Mouse (Mus musculus) CD8-positive naive resting alpha-beta T cell, adult 2 months (primary cell): ENCODE measurements around the gene Meltf.

ENCODE experiments used
- DNase-seq, 2 experiments: peaks; one replicate each; pipeline ENCODE4 v3.0.0; 2022; ENCODE audit warnings: low read depth in 2 of 2, low spot score in 2 of 2

The Meltf gene

DNA sequence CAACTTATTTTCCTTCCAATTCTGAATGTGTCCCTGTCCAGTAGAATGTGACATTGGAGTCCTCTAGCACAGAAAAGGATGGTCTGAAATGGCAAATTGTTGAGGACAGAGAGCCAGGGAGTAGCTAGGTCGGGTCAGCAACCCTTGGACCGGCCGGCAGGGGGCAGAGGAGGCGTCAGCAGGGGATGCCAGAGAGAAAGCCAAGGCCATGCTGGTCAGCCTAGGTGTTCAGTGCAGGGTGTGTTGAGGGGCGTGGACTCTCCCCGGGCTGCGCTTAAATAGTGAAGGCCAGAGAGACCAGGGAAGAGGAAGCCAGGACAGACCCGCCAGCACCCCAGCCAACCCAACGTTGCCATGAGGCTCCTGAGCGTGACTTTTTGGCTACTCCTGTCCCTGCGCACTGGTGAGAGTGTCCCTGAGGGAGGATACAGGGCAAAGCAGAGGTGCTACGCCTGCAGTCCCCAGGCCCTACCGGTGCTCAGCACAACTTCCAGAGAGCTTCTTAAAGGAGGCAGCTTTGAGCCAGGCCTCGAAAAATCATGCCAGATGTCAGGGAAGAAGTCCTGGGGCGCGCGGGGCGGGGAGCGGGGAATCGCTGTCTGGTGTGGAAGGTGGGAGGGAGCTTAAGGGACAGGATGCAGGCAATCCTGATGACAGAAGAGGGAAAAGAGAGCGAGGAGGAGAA is at the start of gene Meltf:
TSS of gene Meltf (plus strand) at position 238 of the 685 bp plus-strand sequence.
- DNase-seq: peak; percentile 30 to 38

DNA sequence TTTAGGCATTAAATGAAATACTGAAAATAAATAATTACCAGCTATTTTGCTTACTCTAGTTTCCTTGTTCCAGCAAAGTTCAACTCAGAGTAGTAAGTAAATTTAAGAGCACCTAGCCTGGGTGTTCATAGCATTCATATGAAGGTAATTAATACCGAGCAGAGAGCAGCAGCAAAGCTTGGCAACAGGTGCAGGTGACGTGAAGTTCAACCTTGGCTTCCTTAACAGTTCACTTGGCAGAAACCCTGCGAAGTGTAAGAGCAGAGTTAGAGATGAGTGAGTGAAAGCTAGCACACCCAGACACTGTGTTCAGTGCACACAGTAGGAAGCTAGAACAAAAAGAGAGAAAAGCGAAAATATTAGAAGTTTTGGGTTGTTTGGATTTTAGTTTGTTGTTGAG is 47.9 kb upstream of the Meltf start:
- no peak for DNase-seq

DNA sequence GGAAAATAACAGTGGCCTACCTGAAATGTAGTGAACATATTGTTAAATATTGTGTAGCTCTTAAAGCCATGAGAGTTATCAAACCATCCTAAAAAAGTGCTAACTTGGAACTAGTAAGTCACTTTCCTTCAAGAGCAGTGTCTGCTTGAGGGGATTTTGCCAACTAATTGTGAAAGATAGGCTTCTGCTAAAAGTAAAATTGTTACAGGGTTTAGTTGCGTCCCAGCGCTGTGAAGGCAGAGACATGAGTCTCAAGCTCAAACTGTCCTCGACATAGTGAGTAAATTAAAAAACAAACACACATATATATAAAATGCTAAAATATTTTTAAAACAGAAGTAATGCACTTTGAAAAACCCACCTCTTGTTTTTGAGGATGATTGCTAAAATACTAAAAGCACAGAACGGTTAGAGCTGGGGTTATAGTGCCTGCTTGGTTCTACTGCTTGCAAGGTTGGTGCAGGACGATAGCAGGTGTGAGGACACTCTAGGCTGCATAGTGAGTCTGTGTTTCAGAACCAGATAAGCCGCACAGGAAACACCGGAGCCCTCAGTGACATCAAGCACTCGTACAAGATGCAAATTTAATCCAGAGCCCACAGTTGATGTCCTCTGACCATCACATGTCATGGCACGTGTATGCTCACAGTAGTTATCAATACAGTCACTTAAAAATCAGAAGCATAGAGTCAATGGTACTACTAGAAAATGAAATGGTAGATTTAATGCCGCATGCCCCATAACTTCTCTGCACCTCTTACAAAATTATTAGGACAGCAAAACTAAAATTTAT is 45.8 kb upstream of the Meltf start:
- DNase-seq: no peak

DNA sequence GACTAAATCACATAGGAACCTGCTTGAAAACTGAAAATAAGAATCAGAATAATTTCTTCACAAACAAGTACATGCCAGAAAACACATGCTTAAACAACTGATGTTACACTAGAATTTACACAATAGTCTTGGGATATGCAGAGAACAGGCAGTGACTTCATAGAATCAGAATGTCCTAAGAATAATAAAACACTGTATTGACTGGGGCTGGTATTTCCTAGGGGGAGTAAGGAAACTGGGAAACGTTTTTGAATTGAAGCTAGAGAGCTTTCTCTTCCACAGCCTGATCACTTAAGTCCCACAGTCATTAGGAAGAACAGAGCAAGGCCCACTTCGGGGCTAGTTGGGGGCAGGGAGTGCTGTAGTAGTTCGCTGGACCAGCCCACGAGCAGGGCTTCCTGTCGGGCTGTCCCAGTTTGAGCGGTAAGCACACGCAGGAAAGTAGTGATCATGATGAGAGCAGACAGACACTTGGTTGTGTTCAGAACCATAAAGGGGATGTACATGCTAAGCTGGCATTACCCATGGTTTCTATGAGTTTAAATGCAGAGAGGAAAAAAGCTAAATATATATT is 44.5 kb upstream of the Meltf start:
- no peak for DNase-seq

DNA sequence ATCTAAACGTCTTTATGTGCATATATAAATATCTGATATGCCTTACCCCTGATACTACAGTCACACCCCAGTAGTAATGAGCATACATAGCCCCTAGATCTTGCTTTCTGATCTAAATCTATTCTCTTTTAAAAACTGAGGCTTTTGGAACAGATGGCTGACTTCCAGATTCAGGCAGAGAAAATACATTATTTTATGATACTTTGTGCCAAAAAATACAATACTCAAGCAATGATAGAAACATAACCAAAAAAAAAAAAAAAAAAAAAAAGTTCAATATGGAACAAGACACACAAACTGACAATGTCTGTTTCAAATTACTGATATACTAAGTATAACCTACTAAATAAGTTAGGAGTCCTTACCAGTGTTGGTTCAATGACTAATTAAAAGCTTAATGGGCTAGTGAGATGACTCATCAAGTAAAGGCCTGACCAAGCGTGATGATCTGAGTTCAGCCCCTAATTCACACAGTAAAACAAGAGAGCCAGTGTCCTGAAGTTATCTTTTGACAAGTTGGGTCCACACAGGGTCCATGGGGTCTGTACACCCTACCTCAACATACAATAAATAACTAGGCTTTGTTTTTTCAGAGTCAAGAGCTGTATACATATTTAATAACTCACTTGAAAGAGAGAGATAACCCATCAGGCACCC is 43.8 kb upstream of the Meltf start:
- DNase-seq: no peak

DNA sequence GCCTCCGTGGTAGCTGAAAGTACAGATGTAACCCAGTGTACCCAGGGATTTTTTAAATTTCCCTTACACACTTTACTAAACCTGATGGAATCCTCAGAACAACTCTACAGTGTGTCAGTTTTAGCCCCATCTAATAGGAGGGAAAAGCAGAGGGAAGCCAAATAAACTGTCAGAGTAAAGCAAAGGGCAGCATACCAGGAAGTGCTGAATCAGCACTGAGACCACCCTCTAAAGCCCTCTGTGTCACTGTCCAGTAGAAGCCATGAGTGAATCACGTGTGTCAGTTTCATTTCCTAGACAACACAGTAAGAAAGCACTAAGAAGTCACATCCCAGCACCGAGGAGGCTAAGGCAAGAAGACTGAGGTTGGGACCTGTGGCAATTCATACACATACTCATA is 41.2 kb upstream of the Meltf start:
- DNase-seq: no peak

DNA sequence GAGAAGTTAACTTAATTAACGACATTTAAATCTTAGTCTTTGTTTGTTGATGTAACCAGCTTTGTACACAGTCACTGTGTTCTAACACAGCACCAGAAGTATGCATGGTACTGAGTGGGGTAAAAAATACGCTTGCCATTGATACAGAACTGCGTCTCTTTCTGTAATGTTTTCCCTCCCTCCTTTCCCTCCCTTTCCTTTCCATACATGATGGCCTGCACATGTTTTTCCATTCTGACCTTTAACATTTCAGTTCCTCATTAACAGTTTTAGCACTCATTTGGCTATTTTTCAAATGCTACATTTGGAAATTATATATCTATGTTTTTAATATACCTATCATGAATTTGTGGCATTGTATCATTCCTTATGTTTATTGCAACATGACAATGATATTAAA is 34.4 kb upstream of the Meltf start:
- no peak for DNase-seq

DNA sequence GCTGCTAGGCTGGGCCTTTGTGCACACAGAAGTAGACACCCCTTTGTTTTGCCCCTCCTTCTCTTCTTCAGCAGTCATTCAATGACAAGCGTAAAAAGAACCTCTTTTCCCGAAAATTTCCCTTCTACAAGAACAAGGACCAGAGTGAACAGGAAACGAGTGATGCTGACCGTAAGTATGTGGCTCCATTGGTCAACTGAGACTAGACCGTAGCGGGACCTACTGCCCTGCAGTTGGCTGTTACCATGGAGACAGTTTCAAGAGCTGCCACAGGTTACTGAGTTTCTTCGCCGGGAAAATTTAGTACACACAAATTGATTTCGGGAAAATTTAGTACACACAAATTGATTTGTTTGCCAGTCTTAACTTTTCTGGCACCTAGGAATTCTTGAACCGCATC is 31.8 kb upstream of the Meltf start:
- no peak for DNase-seq

DNA sequence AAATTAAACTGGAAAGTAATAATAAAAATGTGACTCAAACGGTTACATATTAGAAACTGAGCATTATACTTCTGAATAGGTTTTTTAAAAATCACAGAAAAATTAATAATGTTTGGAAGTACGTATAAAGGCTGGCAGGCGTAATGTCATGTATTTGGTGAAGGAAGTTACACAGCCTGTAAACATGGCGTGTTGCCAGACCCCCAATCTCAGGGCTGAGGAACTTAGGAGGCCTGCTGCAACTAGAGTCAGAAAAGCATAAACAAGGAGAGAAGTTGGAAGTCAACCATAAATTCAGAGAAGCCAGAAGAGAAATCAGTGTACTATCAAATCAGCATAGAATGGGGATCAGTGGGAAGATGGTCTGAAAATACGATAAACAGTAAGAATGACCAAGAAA is 14.7 kb upstream of the Meltf start:
- DNase-seq: no peak

DNA sequence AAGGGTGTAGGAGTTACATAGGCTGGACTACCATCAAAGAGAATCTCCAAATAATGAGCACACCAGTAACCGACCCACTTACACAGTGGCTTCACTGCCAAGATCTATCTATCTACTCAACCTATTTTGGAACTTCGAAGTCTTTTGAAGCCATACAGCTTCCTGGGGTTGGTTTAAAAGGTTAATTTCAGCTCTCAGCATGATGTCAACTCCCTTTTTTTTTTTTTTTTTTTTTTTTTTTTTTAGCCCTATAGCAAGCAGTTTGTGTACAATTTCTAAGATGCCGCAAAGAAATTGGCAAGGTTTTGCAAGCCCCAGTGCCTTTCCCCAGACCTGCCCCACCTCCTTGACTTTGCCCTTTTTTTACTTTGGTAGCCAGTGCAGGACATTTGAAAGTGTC is 13.4 kb upstream of the Meltf start:
- no peak for DNase-seq

DNA sequence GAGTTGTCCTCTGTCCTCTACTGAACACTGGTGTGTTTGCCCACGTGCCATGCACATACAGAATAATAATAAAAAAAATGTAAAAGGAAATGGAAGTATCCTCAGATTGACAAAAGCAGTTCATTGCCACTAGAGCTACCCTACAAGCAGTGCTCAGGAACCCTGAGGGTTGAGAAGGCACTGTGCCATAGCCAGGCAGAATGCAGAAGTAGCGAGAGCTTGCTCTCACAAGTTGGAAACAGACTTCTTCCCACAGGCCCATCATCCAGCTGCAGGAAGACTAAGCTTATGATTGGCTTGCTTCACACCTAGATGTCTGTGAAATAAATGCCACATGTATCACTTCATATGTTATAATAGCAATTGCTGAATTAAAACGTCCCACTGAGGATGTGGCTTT is 11.7 kb upstream of the Meltf start:
- no peak for DNase-seq

DNA sequence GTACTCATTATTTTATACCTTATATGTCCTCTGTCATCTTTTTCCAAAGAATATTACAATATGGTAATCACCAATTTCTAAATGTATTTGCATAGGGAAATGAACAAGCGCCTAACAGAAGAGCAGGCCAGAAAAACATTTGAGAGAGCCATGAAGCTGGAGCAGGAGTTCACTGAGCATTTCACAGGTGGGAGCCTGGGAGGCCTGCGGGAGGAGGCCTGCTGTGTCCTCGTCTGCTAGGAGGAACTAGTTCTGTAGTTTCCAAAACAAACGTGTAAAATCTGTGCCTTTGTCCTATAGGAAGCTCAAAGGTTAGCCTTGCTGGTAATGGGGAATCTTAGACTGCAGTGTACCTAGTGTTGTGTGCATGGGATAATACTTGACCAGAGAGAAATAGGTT is 10.9 kb upstream of the Meltf start:
- DNase-seq: no peak

DNA sequence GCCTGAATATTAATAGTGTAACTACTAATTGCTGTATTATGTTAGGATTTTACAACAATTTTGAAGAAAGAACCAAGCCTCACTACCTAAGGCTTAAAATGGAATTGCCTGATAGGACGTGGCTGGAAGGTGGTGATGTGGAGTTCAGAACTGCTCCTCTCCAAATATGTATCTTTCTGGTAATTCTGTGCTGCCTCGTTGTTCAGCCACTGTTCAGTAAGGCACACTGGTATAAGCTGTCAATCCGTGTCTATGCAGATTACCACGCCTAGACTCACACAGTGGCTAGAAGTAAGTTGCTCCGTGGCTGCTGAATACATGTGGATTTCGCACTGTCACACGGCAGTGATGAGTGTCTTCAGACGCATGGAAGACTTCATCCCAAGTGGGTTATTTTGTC is 4.9 kb upstream of the Meltf start:
- DNase-seq: no peak

DNA sequence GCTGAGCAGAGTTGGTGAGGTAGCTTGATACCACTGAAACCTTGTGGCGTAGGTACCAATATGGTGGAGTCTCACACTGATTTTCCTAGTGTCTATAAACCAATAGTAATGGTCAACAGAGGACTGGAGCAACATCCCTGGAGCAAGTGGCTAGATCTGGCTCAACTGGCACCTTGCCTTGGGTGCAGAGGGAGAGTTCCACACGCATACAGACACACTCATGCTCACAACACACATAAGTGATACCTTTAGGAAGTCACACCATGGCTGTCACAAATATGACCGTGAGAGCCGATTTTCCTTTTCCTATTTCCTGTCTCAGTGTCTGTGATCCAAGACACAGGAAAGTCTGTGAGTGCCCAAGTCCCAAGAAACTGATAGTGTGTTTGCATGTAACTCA is 3.2 kb upstream of the Meltf start:
- DNase-seq: no peak

DNA sequence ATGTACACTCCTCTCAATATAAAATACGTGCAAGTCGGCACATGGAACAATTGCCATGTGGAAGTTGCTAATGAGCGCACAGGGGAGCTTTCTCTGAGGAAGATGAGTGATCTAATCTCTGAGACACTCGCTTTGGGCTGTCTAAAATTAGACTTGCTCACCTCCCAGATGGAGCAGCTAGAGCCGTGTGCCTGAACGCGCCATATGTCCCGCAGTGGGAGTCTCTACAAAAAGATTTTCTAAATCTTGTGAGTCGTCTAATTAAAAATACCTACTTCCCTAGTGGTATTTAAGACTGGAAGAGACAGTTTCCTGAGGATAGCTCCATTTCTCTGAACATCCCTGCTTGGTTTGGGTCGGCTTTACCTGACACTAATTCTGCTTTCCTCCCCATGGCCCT is 2.2 kb upstream of the Meltf start:
- no peak for DNase-seq

DNA sequence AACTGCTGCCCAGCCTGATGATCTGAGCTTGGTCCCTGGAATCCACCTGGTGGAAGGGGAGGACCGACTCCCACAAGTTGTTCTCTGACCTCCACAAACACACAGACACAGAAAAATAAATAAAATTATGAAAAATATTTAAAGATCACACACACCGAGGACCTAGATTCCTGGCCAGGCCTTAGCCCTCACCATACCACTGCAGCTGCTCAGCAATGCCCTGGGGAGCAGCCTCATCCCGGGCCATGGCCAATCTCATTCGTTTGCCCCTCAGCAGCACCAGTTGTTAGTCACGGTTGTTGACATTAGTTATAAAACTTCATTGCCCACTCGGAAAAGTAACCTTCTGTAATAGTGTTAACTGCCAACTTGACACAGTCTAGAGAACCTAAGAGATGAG is 558 bp upstream of the Meltf start:
- DNase-seq: no peak

DNA sequence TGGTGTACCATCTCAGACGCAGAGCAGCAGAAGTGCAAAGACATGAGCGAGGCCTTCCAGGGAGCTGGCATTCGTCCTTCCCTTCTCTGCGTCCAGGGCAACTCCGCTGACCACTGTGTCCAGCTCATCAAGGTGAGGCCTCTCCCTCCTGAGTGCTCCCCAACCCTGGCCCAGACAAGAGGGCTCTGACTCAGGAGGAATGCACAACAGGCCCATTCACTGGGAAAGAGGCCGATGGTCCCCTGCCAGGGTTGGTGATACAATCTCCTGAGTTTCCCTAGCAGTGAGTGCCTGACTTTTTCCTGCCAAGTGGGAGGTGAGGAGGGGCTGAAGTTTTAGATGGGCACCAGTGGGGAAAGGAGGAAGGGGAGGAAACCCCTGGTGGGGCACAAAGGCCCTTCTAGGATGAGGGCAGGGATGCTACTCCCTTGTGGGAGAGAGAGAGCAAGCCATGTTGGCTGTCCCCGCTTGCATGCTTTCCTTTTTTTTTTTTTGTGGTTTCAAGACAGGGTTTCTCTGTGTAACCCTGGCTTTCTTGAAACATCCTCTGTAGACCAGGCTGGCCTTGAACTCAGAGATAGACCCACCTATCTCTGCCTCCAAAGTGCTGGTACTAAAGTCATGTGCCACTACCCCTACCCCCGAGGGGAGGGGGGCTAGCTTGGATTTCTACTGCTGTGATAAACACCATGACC is 1.7 kb downstream of the Meltf start:
- DNase-seq: no peak

DNA sequence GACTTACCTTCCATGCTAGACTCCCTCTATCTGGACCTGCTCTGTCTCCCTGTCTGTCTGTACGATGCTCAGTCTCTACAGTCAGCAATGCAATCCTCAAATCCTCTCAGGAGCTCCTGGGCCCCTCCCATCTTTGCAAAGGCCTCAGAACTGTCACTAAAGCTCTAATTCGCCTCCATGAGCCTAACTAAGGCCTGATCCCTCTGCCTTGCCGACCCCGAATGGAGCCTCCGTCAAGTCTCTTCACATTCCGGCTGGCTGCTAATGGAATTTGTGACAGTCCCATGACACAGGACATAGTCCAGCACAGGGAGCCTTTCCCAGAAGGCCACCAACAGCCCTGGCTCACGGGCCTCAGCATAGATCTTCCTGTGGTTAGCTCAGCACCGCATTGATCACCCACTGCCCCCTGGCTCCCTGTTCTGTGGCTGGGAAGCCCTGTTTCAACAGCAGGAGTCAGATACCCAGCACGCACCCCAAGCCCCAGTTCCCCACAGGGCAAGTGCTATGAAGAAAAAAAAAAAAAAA is 3.8 kb downstream of the Meltf start:
- no peak for DNase-seq

DNA sequence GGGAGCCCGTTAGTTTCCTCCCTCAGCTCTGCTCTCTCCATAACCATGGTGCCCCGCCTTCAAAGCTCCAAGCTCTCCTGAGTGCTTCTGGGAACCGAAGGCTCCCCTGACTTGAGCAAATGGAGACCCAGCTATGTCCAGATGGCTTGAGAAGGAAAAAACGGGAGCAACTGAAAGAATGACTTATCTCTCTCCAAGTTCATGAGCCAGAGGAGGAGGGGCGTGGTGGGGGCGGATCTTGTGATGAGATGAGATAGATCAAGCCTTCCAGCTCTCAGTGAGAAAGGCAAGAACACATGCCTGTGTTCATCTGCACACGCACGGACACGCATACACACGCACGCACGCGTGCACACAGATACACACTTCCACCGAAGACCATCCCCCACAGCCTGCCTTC is 4.7 kb downstream of the Meltf start:
- DNase-seq: no peak

DNA sequence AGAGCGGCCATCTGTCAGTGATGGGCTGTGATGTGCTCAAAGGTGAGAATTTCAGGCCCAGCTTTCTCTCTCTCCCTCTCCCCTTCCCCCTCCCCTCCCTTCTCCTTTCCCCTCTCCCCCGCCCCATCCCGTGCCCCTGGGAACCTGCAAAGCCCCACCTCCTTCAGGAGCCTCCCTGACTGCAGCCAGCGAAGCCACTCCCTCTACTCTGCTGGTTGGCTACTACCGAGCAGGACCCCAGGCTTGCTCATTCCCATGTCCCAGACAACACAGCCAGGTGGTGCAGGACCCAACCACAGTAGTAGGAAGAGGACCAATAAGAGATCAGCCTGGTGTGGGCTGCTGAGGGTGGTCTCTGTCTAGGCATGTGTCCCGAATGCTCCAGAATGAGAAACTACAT is 5.3 kb downstream of the Meltf start:
- no peak for DNase-seq

DNA sequence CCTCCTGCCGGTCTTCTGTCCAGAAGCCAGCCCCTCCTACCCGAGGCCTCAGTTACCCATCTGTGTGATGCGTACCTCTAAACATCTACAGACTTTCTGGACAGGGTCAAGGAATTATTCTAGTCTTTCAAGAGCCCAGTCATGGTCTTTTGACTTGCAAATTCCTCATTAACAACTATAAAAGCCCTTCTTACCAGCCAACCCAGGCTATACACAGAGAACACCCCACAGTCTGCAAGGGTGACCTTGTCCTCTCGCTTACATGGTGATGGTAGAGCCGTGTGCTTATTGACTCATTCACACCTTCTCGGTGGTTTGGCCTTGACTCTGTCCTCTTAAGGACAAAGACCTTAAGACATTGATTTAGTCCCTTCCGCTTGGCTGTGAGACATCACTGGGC is 12.3 kb downstream of the Meltf start:
- no peak for DNase-seq
